Mouse (Mus musculus): Measurements from ENCODE around the gene Gm49322.

GRCm38 (mm10) chr10:80621940-80622660 is 16.3 kb downstream of the Gm49322 start:
- TF ChIP-seq CTCF (IDR thresholded peaks at IDR 0.05; ENCODE audit: borderline replicate concordance, insufficient read depth, low read depth, low read length) = no peak
- TF ChIP-seq POLR2A (IDR thresholded peaks at IDR 0.05; ENCODE audit: borderline replicate concordance, insufficient read depth, low read length) = peak; percentile 83
